Mouse (Mus musculus): ENCODE results near the gene Pdcd11.

Pdcd11 gene

GRCm38 (mm10) chr19:47167617-47168214 lies 77.1 kb downstream of the Pdcd11 start:
- in situ Hi-C loops (cut with MboI; ENCODE audit: unreplicated experiment in 2 of 2), result loop anchor here (5.0 to 10.0 kb wide), 2 partner anchors 45 to 423 kb away; no protein-coding TSS in a partner anchor

GRCm38 (mm10) chr19:47168223-47168622 lies 77.7 kb downstream of the Pdcd11 start:
- in situ Hi-C loops (cut with MboI; ENCODE audit: unreplicated experiment in 2 of 2), result loop anchor here (5.0 to 10.0 kb wide), 2 partner anchors 46 to 423 kb away; no protein-coding TSS in a partner anchor

- in situ Hi-C loops (cut with MboI; ENCODE audit: unreplicated experiment in 2 of 2), result loop anchor here (5.0 to 10.0 kb wide), 2 partner anchors 47 to 424 kb away; no protein-coding TSS in a partner anchor
Measured at GRCm38 (mm10) chr19:47168793-47169412, 78.3 kb downstream of the Pdcd11 start.

GRCm38 (mm10) chr19:47174515-47174914 lies 83.9 kb downstream of the Pdcd11 start:
- in situ Hi-C loops (cut with MboI; ENCODE audit: unreplicated experiment in 2 of 2), result loop anchor here (5.0 to 10.0 kb wide), 4 partner anchors 90 to 510 kb away; partner anchors contain the start of gene Cnnm2 (in 1 of the 2)

GRCm38 (mm10) chr19:47175472-47175871 lies 84.9 kb downstream of the Pdcd11 start:
- in situ Hi-C loops (cut with MboI; ENCODE audit: unreplicated experiment in 2 of 2), result loop anchor here (5.0 to 10.0 kb wide), 3 partner anchors 89 to 511 kb away; no protein-coding TSS in a partner anchor

DNA sequence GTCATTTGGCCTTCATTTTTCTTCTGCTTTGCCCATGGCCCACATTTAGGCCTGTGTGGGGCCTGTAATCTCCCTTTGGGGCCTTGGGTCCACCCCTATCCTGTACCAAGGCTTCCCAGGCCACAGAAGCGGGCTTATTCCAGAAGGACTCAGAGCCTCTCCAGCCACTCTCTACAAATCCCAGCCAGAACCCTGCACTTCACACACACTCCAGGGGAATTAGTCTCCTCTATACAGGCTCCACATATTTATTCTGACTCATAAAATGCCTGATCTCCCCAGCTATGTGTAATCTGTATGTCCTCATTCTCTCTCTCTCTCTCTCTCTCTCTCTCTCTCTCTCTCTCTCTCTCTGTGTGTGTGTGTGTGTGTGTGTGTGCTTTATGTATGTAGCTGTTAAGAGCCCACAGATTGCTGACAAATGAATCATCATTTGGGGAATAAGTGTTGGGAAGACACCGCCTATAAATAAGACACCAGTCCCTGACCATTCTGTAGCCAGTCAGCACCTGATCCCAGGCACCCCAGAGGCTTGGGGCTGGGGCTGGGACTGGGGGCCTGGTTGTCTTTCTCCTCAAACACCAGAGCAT lies 86.4 kb downstream of the Pdcd11 start:
- in situ Hi-C loops (cut with MboI; ENCODE audit: unreplicated experiment in 2 of 2), result loop anchor here (5.0 to 10.0 kb wide), 3 partner anchors 88 to 512 kb away; no protein-coding TSS in a partner anchor

GRCm38 (mm10) chr19:47178001-47178400 lies 87.4 kb downstream of the Pdcd11 start:
- in situ Hi-C loops (cut with MboI; ENCODE audit: unreplicated experiment in 2 of 2), result loop anchor here (5.0 to 10.0 kb wide), 3 partner anchors 87 to 513 kb away; no protein-coding TSS in a partner anchor

DNA sequence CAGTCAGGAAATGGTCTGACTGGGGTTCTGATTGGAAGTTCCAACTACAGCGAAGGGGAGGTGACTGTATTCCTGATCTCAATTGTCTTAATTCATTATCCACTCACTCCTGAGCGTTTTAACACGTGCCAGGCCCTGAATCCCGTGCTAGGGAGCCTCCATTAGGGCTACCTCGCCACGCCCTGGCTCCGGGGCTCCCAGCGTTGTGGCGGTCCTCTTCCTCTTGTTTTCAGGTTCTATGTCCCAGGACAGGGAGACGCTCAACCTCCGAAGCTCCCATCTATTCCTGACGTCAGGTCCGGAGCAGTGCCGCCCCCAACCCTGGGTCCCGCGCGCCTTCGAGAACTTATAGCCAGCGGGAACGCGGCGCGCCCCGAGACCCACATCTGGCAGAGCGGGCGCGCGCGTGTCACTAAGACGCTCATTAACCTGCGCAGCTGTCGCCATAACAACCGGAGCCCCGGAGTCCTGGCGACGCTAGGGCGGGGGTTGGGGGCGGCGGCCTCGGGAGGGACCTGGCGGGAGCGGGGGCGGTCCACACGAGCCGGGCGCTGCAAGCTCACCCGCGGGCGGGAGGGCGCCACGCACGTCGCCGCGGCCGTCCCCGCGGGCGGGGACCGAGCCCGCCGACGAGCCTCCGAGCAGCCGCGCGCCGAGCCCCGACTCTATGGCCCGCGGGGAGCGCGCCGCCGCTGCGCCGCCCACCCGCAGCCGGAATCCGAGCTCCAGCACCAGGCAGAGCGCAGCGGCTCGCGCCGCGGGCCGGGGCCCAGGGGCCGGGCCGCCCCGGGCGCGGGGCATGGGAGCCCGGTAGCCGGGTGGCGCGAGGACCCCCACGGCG lies 88.1 kb downstream of the Pdcd11 start, which contains the start of gene Neurl1a:
Gene Neurl1a (plus strand): TSS at position 390 of the 841 bp plus-strand sequence.
- in situ Hi-C loops (cut with MboI; ENCODE audit: unreplicated experiment in 2 of 2), result loop anchor here (5.0 to 10.0 kb wide), 3 partner anchors 86 to 514 kb away; no protein-coding TSS in a partner anchor

DNA sequence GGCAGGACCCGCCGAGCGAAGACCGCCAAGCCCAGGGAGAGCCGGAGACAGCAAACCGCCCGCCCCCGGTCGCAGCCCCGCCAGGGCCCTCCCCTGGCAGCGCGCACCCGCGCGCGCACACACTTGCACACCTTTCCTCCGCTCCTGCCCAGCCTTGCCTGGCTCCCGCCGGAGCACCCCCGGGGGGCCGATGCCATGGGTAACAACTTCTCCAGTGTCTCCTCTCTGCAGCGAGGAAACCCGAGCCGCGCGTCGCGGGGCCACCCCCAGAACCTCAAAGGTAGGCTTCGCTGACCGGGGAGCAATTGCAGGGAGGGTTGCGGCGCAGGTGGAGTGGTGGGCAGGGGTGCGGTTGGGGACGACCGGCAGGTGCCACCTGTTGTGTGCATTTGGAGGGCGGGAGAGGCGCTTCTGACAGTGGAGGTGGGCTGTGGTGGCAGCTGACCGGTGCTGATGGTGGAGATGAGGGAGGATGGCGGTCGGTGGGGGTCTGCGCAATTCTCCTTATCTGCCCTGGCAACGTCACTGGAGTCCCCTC lies 88.8 kb downstream of the Pdcd11 start:
- in situ Hi-C loops (cut with MboI; ENCODE audit: unreplicated experiment in 2 of 2), result loop anchor here (5.0 to 10.0 kb wide), 3 partner anchors 85 to 515 kb away; no protein-coding TSS in a partner anchor

- in situ Hi-C loops (cut with MboI; ENCODE audit: unreplicated experiment in 2 of 2), result no loop called here
Measured at GRCm38 (mm10) chr19:47180011-47180410, 89.4 kb downstream of the Pdcd11 start.
